Mouse (Mus musculus) right cerebral cortex, postnatal 14 days (tissue): ENCODE data around the gene Sf3b4.
"Not testable (repeated sequence)": the region's sequence is repeated elsewhere in the genome, so short reads cannot be mapped to it uniquely, and the experiment has no call there.

Experiments
- DNase-seq: peaks from one replicate; pipeline ENCODE4 v3.0.0; 2022

The Sf3b4 gene

DNA sequence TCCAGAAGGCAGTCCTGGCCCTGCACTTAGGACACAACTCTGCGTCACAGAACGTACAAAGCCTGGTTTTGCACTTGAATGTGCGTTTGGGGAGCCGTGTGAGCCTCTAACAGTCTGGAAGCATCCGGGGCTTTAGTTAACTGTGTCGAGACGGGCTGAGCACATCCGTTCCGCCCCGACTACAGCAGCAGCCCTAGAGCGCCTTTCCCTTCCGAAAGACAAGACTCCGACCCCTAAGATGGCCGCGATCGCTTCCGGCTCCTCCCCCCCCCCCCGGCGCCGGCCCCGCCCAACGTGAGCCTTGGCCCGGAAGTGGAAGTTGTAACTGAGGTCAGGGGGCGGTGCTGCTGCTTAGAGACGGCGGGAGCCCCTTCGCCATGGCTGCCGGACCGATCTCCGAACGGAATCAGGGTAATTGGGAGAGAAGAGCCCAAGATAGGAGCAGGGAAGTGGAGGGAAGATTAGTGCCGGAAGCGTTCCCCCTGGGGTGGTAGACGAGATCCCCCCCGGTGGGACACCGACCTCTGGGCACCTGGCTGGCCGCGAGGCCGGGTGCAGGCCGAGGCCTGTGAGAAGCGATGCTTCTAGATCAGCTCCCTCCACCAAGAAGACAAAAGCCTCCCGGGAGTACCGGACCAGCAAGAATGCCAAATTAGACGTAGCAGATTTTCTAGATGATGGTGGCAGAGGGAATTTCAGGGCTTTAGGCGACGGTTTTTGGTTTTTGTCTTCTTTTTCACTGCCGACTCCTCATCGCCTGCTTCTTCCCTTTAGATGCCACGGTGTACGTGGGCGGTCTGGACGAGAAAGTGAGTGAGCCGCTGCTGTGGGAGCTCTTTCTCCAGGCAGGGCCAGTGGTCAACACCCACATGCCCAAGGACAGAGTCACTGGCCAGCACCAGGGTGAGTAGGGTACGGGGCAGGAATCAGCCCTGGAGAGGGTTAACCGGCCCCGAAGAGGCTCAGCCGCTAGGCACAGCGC, at the start of gene Sf3b4:
Gene Sf3b4 (plus strand): TSS at position 136 of the 982 bp plus-strand sequence.
- peak; percentile 80 for DNase-seq

DNA sequence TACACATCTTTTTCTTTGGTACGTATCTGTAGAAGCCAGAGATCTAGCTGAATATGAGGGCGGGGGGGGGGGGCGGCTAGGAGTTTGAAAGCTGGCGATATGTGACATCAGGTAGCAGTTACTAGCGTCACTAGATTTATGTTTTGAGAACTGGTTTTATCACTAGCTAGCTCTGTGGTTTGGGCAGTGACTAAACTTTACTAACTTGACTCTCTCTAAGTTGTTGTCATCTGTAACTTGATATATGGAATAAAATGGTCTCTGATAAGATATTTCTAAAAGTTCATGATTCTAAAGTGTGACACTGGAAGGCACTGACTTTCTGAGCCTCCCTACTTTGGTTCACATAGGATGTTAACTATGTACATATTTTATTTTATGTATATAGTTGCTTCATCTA, 47.9 kb upstream of the Sf3b4 start:
- no peak for DNase-seq

DNA sequence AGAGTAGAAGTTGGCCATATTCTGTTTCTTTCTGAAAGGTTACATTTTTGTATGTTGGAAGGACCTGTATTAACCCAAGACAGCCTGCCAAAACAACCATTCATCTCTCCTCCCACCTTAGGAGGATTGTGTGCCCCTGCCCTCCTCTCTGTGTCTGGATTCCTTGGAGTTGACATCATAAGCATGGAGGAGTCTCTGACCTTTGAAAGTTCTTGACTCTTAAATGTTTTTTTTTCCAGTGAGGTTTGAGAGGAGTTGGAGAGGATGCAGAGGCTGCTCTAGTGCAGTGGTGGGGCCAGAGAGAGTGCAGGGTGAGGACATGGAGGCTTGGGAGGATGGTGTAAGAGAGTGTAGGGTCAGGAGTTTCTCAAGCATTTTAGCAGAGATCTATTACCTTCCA, 44.0 kb upstream of the Sf3b4 start:
- no peak for DNase-seq

DNA sequence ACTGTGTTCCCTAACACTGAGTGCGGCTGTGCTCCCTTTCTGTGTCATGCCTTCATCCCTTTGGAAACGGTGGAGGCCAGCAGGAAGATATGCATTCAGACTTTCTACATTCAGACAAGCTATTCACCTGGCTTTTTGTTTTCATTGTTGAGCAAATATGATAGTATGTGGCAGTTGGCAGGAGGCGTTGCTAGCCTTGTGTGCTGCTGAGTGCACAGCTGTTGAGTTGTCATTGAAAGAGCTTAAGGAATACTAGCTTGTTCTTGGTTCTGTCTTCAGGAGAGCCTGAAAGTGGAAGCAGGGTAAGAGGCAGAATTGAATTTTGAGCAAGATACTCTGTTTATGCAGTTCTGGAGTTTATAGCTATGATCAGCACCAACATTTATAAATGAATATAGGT, 39.7 kb upstream of the Sf3b4 start:
- no peak for DNase-seq

DNA sequence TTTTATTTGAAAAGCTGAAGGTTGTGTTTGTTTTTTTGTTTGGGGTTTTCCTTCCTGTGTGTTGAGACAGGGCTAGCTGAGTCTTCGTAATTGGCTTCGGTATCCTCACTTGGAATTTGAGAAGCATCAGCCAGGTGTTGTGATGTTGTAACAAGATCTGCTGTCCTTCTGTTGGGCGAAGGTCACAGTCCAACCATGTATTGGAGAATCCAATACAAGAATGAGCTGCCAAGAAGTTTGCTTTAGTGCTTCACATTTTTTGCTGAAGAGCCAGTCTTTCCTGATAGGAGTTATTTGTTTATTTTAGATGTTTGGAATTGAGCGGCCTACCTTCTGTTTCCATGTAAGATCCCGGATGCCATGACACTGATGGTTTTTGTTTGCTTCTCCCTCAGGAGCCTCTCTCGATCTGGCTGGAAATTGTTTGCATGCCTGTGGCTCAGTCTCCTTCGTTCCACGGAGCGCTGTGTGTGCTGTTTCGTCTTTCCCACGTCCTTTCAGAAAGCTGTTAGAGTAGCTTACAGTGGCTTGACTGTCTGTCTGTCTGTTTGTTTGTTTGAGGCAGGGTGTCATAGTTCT, 38.7 kb upstream of the Sf3b4 start:
- DNase-seq, result no peak

DNA sequence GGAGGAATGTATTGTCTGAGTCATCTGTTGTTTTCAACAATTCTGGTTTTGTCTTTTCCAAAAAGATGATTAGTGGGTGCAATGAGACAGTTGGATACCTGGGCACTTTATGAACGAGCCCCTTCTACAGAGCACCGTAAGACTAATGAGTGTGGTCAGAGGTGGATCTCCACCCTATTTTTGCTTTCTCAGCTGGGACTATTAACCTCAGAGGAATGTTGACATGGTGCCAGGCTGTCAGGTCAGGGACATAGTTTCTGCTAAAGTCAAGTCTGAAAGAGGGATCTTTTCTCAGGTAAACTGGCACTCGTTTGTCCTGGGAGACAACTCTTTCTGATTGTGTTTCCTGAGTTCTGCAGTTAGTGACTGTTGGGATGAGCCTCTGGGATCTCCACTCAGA, 37.1 kb upstream of the Sf3b4 start:
- DNase-seq, result no peak

DNA sequence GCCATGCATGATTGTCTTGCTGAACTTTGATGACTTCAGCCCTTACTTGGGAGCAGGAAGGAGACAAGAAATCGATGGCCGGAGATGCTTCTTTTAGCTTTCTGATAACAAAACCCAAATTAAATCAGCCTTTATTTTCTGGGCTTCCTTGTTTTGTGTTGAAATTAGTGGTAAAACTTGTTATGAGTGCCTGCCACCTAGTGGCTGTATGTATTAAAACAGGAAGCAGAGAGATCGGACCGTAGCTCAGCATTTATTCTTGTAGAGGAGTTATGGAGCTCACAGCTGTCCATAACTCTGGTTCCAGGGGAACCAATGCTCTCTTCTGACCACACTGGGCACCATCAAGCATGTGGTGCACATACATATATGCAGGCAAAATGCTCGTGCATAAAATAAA, 24.2 kb upstream of the Sf3b4 start:
- DNase-seq, result no peak

DNA sequence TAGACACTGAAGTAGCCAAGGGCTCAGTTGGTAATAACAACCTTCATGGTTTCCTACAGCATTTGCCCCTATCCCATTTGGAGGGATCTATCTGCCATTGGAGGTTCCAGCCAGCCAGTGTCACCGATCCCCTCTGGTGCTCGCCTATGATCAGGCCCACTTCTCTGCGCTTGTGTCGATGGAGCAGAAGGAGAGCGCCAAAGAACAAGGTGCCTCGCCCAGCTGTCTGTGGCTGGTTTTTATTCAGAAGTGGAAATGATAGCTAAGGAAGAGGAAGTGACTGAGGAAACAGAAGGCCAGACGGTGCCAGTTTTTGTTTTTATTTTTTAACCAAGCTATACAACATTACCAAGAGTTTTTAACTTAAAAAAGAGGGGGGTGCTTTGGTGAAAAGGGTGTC, 20.3 kb upstream of the Sf3b4 start:
- DNase-seq, result no peak

DNA sequence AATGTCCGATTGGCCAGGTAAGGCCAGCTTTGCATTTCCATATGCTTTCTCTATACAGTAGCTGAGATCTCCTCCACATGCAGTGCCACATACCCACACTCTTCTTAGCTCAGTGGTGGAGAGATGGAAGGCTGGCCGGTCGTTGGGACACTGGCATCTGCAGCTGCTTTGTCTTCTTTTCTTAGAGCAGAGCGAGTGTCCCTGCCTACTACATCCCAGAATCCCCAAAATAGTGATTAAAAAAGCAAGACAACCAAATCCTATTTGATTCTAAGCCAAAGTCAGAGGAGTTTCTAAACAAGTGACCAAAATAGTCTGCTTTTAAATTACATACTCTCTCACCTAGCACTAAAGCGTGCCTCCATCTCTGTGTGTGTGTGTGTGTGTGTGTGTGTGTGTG, 19.5 kb upstream of the Sf3b4 start:
- no peak for DNase-seq

DNA sequence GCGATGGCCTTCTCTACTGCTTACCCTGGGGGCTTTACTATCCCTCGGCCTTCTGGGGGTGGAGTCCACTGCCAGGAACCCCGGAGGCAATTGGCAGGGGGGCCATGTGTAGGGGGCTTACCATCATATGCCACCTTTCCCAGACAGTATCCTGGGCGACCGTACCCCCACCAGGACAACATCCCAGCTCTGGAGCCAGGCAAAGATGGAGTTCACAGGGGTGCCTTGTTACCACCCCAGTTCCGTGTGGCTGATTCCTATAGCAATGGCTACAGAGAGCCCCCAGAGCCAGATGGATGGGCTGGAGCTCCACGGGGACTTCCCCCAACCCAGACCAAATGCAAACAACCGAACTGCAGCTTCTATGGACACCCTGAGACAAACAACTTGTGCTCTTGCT, 16.6 kb upstream of the Sf3b4 start:
- no peak for DNase-seq

DNA sequence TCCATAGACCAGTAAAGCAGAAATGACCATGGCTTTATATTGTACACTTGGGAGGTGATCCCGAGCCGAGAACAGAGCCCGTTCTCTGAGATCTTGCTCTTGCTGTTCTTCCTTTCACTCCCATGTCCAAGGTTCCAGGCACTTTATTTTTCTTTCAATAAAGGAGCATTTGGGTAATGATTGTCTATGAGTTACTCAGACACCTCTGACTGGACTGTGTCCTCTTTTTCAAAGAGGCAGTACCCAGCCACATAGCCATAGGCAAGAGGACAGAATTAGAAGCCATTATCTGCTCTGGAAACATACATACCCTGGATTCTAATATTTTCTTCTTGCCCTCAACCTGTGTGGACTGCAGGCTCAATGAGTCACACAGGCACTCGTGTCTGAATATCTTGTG, 12.3 kb upstream of the Sf3b4 start:
- DNase-seq, result no peak

DNA sequence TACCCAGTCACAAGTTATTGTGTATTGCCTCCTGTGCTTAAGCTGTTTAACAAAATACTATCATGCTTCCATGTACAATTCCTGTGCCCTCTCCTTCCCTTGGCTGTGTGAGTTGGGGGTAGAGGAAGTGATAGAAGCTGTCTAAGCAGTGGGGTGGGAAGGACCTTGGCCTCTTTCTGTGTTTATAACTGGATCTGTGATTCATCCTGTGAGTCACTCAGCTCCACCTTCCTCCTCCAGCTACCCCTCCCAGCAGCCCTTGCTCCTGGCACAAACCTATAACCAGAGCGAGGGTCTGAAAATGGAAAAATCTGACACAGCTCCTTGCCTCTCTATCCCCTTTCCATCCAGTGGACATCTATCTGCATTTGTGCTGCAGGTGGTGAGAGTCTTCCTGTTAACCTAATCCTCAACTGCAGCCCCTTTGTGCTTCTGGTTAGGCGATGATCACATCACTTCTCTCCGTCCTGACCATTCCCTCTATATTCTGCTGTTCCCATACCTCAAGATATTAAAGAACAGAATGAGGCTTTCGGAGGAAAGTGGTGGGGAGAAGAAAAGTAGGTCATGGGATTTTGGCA, 11.8 kb upstream of the Sf3b4 start:
- DNase-seq, result no peak

DNA sequence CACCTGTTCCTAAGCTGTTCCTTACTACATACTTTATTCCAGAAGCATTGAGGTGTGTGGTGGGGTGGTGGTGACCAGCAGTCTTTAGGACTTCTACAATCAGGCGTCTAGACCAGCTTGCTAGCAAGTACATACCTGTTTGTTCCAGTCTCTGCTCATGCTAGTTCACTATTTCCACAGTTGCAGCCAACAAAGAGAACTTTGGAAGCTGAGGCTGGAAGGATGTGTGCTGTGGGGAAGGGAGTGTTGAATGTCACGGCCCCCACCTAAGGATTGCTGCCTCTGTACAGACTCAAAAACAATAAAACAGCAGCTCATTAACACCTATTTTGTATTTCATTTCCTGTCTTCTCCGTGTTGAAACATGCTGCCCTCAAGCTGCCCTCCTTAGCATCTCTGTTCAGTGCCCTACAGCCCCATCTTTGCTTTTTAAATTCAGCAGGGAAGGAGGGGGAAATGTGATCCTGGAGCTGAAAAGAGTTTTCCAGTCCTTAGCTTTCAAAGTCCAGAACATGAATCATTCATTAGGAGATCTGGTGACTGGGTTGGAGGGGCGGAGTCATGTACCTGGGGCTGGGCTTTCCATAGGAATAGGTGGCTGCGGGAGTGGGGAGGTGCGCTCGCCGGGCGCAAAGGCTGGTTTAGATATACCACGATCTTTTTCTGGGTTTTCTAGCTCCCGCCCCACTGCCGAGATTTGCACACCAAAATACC, 11.2 kb upstream of the Sf3b4 start:
- peak; percentile 47 for DNase-seq

DNA sequence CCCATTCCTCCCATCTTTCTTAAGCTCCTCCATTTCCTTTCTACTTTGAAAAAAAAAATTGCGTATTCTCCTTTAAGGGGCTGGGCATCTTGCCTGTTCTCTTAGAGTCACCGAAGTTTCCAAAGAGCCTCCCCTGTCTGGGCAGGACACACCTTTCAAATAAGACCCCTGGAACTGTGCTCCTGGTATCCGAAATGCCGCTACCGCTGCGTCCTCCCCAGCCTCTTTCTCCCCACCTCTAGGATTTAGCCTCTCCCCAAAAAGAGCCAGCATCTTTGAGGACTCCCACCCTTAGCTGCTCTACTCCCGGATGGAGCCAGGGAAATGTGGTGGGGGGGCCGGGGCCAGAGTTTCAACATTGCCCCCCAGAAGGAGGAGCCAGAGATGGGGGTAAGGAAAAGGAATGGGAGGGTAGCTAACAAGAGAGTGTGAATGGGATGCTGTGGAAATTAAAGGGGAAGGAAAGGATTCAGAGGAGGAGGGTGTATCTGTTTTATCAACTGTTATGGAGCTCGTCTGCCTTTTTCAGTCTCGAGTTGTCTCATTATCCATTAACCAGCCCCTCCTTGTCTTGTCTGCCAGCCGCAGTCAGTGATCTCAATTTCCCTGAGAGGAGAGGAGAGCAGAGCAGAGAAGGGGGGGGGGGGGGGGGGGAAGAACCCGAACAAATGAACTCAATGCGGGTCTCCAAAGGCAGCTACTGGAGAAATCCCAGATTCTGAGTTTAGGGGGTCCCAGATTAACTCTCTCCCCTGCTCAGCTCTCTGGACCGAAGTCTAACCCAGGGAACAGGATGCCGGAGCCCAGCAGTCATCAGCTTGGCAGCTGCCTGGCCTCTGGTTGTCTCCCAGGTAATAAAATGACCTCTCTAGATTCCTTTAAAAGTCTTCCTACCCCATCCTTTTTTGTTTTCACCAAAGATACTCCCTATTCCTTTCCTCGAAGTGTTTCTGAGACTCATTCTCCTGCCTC, 10.0 kb upstream of the Sf3b4 start, which contains the start of gene Mtmr11:
Gene Mtmr11 (plus strand): TSS at position 136 of the 972 bp plus-strand sequence.
- DNase-seq, result no peak

DNA sequence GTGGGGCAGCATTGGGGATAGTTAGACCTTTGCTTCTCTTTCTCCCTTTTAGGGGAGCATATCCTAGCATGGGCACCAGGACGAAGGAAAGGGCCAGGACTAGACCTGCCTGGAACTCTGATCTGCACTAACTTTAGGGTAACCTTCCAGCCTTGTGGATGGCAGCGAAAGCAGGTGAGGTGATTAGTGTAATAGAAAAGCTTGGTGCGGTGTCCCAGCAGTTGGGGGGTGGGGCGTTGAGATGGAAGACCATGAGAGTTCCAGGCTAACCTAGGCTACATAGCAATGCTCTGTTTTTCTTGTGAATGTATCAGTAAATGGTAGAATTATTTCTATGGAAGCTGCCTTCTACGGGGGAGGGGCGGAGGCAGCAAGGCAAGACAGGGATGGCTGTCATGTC, 9.1 kb upstream of the Sf3b4 start:
- no peak for DNase-seq

DNA sequence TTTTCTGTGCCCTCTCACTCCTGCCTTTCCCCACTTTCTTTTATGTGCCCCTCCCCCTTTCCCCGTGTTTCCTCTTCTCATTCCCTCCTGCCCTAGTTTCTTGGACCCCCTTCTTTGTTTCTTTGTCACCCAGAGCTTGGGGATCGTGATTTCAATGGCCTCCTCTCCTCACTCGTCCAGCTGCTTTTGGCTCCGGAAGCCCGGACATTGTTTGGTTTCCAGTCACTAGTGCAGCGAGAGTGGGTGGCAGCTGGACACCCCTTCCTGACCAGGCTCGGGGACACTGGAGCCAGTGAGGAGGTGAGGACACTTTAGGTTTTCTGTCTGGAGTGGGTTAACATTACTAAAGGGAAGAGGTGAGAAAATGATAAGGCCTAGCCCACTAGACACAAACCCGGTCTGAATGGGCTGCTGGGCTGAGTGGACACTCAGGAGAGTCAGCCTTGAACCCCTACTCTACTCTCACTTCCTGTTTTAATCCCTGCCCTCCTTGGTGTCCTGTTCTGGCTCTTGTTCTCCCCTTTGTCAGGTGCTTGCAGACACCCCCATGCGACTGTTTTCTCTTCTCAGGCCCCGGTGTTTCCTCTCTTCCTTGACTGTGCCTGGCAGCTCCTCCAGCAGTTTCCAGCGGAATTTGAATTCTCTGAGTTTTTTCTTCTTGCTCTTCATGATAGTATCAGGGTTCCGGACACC, 3.5 kb upstream of the Sf3b4 start:
- DNase-seq, result no peak

DNA sequence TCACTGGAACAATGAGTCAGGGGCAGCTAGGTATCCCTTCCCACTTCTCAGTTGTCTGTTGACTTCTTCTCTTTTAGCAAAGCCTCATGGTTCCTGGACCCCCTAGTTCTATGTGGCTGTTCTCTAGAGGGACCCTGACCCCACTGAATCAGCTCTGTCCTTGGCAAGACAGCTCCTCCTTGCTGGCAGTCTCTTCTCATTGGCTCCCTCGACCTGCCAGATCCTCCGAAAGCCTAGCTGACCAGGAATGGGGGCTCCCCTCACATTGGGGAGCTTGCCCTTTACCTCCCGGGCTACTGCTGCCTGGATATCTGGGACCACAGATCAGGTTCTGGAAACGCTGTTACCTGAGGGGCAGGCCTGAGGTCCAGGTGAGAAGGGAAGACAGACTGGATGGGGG, 1.9 kb upstream of the Sf3b4 start:
- DNase-seq, result no peak

DNA sequence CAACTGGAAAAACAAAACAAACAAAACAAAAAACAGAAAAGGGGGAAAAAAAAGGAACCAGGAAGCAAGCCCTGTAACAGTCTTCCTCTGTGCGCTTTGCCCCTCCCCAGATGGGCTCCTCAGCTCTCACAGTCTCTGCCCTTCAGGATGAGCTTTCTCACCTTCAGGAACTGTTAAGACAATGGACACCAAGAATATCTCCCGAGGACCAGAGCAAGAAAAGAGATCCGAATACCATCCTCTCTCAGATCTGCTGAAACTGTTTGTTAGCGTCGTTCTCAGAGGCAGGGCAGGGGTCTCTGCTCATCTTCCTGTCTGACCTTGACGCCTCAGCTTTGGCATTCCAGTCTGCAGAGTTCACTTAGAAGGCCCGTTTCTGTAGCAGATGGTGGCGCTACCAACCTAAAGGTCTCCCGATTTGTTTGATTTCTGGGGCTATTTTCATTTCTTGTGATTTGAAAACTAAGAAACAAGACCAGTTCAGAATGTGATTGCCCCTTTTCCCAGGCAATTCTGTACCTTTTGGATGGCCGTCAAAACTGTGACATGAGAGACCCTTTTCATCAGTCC, 1.1 kb upstream of the Sf3b4 start:
- no peak for DNase-seq

DNA sequence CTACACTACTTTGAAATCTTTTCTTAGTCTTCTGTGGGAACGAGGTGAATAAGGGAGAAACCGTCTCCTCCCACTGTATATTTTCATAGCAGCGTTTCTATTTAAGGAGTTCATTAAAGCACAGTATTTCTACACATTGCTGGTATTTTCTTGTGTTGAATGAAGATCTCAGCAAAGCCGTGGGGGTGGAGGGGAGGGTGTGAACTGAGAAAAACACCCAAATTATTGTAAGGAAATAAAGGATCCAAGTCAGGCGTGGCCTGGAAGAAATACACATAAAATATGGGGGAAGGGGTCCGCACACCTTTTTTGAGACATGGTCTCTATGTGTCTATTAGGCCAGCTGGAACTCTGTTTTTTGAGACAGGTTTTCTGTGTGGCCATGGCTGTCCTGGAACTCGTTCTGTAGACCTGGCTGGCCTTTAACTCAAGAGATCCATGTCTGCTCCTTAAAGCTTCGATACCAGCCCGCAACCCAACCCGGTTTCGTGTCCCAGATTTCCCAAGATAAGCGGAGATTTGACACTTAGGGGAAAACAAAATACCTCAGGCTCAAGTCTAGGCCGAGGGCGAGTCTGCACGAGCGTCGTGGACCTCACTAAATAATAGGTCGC, 442 bp upstream of the Sf3b4 start:
- DNase-seq, result no peak

DNA sequence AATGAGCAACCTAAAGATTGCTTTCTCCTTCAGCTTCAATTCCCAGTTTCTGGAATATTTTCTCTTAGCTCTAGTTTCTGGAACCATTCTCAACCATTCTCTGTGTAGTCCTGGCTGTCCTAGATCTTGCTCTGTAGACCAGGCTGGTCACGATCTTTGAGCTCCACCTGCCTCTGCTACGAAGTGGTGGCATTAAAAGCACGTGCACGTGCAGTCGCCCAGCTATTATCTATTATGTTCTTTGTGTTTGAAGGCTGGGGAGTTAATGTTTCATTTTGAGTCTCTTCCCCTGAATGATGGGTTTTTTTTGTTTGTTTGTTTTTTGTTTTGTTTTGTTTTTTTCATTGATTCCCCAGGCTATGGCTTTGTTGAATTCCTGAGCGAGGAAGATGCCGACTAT, 1.1 kb downstream of the Sf3b4 start:
- DNase-seq, result no peak

DNA sequence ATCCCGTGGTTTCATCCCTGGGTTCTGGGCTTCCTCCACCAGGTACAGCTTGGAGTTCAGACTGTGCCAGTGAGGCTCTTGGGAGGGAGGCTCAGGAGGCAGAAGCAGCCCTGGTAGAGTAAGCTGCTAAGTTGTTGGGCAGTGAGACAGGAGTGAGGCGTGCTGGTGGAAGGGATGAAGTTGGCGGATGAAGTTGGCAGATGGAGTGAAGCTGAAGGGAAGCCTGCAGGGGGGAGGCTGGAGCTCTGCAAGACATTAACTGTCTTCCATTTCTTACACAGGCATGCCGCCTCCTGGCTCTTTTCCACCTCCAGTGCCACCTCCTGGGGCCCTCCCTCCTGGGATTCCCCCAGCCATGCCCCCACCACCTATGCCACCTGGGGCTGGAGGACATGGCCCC, 1.9 kb downstream of the Sf3b4 start:
- DNase-seq, result not testable (repeated sequence)
